Mouse (Mus musculus): ENCODE measurements around the gene Gna11.

Gna11 gene

DNA sequence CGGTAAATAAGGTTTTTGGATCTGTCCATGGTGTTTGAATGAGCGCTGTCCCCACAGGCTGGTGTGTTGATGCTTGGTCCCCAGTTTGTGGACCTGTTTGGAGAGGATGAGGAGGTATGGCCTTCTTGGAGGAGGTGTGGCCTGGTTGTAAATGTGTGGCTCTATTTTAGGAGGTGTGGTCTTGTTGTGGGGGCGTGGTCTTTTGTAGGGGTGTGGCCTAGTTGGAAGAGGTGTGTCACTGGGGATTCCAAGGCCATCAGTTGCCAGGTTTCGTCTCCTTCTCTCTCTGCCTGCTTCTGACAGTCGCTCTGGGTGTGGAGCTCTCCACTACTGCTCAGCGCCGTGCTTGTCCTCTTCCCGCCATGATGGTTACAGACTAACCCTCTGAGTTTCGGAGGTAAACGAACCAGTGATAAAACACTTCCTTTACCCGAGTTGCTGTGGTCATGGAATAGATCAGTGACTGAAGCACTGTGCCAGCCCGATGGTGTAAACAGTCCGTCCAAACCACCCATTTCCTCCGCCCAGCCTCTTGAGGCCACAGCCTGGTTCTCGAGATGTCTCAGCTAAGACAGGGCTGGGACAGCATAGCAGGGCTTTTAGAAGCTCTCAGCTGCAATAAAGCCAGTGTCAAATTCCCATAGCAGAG, 39.9 kb downstream of the Gna11 start:
- DNase-seq (ENCODE audit: low spot score in 2 of 2), result no peak

DNA sequence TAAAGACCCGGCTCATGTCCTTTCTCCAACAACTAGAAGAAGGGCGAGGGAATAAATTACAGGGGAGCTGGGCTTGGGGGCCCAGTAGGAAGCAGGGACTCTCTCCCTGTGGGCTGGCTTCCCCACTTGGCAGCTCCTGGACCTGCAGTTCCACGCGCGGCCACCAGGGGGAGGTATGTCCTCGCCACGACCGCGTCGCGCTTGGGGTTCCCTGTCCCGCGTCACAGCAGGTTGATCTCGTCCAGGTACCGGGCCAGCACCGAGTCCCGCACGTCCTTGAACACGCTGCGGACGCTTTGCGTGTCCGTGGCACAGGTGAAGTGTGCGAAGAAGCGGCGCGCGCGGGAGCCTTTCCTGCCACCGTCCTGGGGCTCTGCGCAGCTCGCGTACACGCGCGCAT, 42.3 kb downstream of the Gna11 start:
- peak; percentile 91 to 94 for DNase-seq (ENCODE audit: low spot score in 2 of 2)

DNA sequence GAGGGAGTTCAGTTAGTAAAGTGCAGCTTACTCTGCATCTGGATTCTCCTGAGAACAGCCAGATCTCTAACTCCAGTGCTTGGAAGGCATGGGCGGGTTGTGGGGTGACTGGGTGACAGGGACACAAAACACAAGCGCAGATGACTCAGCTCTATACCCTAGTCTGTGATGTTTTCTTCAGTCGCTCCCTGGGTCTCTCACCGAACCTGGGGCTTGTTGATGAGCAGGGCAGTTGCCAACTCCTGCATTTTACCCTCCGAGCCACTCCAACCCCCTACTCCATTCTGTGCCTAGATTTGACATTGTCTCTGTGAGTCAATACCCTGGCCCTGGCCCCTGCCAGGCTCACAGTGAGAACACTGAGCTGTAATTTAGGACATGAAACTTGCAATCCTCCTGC, 43.1 kb downstream of the Gna11 start:
- no peak for DNase-seq (ENCODE audit: low spot score in 2 of 2)

DNA sequence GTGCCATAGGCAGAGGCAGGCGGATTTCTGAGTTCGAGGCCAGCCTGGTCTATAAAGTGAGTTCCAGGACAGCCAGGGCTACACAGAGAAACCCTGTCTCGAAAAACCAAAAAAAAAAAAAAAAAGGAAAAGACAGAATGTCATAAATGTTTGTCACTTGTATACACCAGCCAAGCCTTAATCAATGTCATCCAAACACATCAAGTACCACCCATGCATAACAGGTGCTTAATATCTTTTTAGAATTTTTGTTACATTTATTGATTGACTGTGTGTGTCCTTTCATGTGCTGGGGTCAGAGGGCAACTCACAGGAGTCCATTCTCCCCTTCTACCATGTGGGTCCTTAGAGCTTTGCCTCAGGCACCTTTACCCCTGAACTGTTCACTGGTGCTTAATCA, 45.0 kb downstream of the Gna11 start, which contains the start of gene S1pr4:
TSS of gene S1pr4 (minus strand) at position 101 of the 400 bp plus-strand sequence.
- DNase-seq (ENCODE audit: low spot score in 2 of 2), result no peak

- no peak for DNase-seq (ENCODE audit: low spot score in 2 of 2)
These were observed 45.6 kb downstream of the Gna11 start for GRCm38 (mm10) chr10:81499250-81499901.

DNA sequence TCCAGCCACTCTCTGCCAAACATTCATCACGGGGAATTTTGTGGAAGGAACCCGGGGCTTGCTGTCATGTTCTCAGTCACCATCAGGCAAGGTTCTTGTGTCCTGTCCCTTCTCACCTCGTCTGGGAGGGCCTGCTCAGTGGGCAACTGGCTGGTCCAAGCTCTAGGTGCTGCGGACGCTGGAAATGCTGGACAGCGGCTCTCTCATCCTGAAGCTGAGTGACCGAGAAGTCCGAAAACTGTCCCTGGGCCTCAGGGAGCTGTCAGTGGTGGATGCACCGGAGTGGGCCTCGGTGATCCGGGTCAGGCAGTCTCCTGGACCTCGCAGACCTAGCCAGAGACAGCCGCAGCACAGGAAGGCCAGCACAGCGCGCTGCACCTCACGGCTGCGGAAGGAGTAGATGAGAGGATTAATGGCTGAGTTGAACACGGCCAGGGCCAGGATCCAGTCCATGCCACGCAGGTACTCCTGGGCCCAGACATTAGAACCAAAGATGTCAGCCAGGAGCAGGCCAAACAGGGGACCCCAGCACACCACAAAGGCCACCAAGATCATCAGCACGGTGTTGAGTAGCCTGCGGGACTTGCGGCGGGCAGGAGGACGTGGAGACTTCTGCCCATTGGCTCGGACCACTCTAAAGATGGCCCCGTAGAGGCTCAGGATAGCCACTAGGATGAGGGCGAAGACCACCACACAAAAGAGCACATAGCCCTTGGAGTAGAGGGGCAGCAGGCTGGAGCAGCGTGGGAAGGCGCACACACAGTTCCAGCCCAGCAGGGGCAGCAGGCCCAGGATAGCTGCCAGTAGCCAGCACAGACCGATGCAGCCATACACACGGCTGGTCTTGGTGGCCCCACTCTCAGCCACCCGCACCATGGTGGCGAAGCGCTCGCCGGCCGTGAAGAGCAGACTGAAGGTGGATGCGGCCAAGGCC, 46.4 kb downstream of the Gna11 start:
- no peak for DNase-seq (ENCODE audit: low spot score in 2 of 2)

DNA sequence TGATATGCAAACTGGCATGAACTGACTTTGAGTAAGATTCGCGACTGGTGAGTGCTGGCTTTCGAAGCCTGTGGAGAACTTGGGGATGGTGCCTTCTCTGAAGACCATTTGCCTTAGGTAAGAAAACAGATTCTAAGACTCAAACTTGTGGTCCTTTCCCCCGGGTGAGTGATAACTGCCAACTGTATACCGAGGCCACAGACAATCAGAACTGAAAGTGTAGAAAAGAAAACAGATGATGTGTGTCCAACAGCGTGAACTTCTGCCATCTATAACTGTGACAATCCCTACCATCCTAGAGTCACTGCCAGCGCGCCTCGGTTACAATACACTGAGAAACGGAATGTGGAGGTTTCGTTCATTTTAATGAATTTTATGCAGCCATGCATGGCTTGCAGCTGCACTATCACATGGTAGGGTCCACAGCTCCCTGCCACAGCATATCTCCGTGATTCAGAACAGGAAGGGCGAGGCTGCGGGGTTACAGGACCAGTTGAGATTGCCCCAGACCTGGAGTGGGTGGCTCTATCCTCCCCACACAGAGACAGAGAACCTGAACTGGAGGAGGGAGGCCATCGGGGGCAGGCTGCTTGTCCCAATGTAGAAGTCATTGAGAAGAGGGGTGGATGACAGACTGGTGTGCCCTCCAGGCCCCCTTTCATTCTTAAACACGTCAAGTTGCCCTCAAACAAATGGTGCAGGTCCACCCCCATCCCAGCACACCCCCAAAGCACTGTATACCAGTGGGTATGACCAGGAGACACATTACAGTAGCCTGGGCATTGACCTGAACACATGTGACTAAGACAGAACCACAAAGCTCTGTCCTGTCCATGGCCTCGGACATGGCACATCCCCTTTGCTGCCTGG, 47.4 kb downstream of the Gna11 start:
- DNase-seq (ENCODE audit: low spot score in 2 of 2), result peak in 1 of 2 experiments; percentile 2

GRCm38 (mm10) chr10:81496969-81497368, 48.0 kb downstream of the Gna11 start:
- DNase-seq (ENCODE audit: low spot score in 2 of 2), result no peak

- DNase-seq (ENCODE audit: low spot score in 2 of 2), result peak; percentile 99 to 100
These were observed 48.6 kb downstream of the Gna11 start, which contains the start of gene Ncln for GRCm38 (mm10) chr10:81496264-81496901. TSS of gene Ncln (minus strand) at chr10:81496392.

DNA sequence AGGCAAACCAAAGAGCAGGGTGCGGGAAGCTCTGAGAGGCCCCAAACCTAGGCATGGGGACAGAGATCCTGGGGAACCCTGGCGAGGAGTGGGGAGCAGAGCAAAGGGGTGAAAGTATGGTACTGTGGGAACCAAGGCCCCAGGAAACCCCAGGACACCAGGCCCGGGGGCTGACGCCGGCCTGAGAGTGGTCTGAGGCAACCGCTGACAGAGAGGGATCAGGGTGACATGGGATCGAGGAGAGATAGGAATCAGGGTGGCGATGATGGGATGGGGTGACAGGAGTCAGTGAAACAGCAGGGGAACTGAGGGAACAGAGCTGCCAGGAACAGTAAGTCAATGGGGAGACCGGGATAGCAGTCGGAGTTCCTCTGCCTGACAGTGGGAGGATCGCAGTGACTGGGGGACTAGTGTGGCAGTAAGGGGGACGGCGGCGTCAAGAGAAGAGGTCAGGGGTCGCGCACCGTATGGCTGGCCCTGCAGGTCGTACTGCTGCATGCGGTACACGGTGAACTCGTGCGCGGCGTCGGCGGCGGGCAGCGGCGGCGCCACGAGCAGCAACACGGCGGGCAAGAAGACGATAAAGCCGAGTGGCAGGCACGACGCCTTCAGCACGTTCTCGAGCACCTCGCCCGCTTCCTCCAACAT, 49.2 kb downstream of the Gna11 start:
- peak in 1 of 2 experiments; percentile 4 for DNase-seq (ENCODE audit: low spot score in 2 of 2)

GRCm38 (mm10) chr10:81495151-81495550, 49.8 kb downstream of the Gna11 start:
- peak in 1 of 2 experiments; percentile 2 for DNase-seq (ENCODE audit: low spot score in 2 of 2)

- DNase-seq (ENCODE audit: low spot score in 2 of 2), result no peak
These were observed 50.5 kb downstream of the Gna11 start for GRCm38 (mm10) chr10:81494260-81495041.

GRCm38 (mm10) chr10:81493601-81494220, 51.3 kb downstream of the Gna11 start:
- peak in 1 of 2 experiments; percentile 13 for DNase-seq (ENCODE audit: low spot score in 2 of 2)

GRCm38 (mm10) chr10:81492606-81493240, 52.3 kb downstream of the Gna11 start:
- DNase-seq (ENCODE audit: low spot score in 2 of 2), result no peak

- no peak for DNase-seq (ENCODE audit: low spot score in 2 of 2)
These were observed 54.0 kb downstream of the Gna11 start for GRCm38 (mm10) chr10:81491018-81491417.

GRCm38 (mm10) chr10:81489941-81490340, 55.0 kb downstream of the Gna11 start:
- peak in 1 of 2 experiments; percentile 1 for DNase-seq (ENCODE audit: low spot score in 2 of 2)

DNA sequence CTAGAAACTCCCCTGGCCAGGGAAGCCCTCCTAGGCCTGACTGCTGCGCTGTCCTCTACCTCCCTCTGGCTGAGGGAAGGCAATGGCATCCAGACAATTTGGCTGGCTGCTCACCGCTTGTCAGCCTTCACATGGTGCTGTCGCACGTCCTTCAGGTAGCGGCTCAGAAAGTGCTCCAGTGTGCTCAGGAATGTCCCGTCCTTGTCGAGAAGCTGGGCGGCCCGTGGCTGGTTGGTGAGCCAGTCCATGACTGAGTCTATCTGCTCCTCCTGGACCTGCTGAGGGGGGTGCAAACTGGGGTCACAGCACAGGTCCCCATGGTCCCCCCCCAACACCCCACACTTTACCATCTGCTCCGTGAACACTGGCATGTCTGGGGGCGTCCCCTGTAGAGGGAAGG, 56.9 kb downstream of the Gna11 start:
- DNase-seq (ENCODE audit: low spot score in 2 of 2), result no peak

- no peak for DNase-seq (ENCODE audit: low spot score in 2 of 2)
These were observed 58.5 kb downstream of the Gna11 start for GRCm38 (mm10) chr10:81486496-81486895.

All from right cerebral cortex, adult 2 months (tissue).